Mouse (Mus musculus) forebrain, postnatal 0 days (tissue): ENCODE results near the gene Adm. TPM values are rescaled to one million over a fixed set of nuclear protein-coding genes. Genes with fewer than 3 reads are reported as not detected.

ENCODE experiments used
- ATAC-seq: fragments of 200-750 bp; cut with Nextera tagmentation; 2 replicates; pipeline ENCODE4 v1.8.0; 2017; ENCODE audit warnings: mild to moderate bottlenecking, moderate library complexity
- DNase-seq: peaks from one replicate; pipeline ENCODE4 v3.0.0-alpha.2; 2015
- H3K27ac ChIP-seq: fragments of 300-500 bp; sonication (generic); 2 replicates; pipeline ENCODE4 v1.5.1; 2014; ENCODE audit warnings: low read depth, mild to moderate bottlenecking, antibody characterized with exemption, low read length, moderate library complexity, mixed read lengths
- H3K27me3 ChIP-seq: fragments of 300-500 bp; sonication (generic); 2 replicates; pipeline ENCODE4 v1.6.1; 2014; ENCODE audit warnings: mild to moderate bottlenecking, low read length, mixed read lengths; ENCODE audit not compliant: insufficient read depth
- H3K36me3 ChIP-seq: fragments of 300-500 bp; sonication (generic); 2 replicates; pipeline ENCODE4 v1.6.1; 2014; ENCODE audit warnings: mild to moderate bottlenecking, moderate library complexity; ENCODE audit not compliant: insufficient read depth
- H3K4me1 ChIP-seq: fragments of 300-500 bp; sonication (generic); 2 replicates; pipeline ENCODE4 v1.6.1; 2014; ENCODE audit warnings: antibody characterized with exemption; ENCODE audit not compliant: insufficient read depth
- H3K4me2 ChIP-seq: fragments of 300-500 bp; sonication (generic); 2 replicates; pipeline ENCODE4 v1.6.1; 2014; ENCODE audit warnings: low read depth, mild to moderate bottlenecking, moderate library complexity
- H3K4me3 ChIP-seq: fragments of 300-500 bp; sonication (generic); 2 replicates; pipeline ENCODE4 v1.5.1; 2014; ENCODE audit warnings: low read depth, low read length, mixed read lengths
- H3K9ac ChIP-seq: fragments of 300-500 bp; sonication (generic); 2 replicates; pipeline ENCODE4 v1.6.1; 2014; ENCODE audit warnings: mild to moderate bottlenecking
- H3K9me3 ChIP-seq: fragments of 300-500 bp; sonication (generic); 2 replicates; pipeline ENCODE4 v1.6.1; 2016; ENCODE audit warnings: low read length
- CTCF ChIP-seq: sonication (generic); IDR thresholded peaks from 2 replicates; pipeline ENCODE4 v1.5.1; 2016; ENCODE audit warnings: antibody characterized with exemption, control low read depth, low read depth
- WGBS: fragments of 180-500 bp; shearing (Covaris S2); extraction: QIAGEN DNeasy Blood & Tissue Kit; methylation state at CpG from one replicate; pipeline ENCODE4 v1.1.7; 2014; 5-methylcytosine and 5-hydroxymethylcytosine counted together
- polyA plus RNA-seq: library from polyadenylated mRNA; unstranded; fragments of >200 nt; fragmentation: Nextera tagmentation; extraction: Ambion mirVana; gene quantifications from 2 replicates; pipeline ENCODE4 v1.2.1, GENCODE M21; 2015
- total RNA-seq: library from RNA; depleted of rRNA; stranded (reverse); fragments of >200 nt; gene quantifications from 2 replicates; pipeline ENCODE4 v1.2.3, GENCODE M21; 2014; rRNA removed

Adm gene
- total and polyA plus RNA-seq, 2 experiments from 2014 or later: 2.0 to 2.1 TPM

- no peaks in the 10 kb centered on the region for H3K27me3 ChIP-seq
- H3K27ac ChIP-seq: no peak overlapping the region
- no peak for ATAC-seq
- no peak overlapping the region for H3K9ac ChIP-seq
- H3K4me2 ChIP-seq: no peak overlapping the region
- 21% methylated on average over 4 of the region's 5 CpGs for WGBS
- no peak for DNase-seq
- H3K4me1 ChIP-seq: no peaks in the 10 kb centered on the region
- no peak overlapping the region for H3K4me3 ChIP-seq
- no peaks in the 10 kb centered on the region for H3K36me3 ChIP-seq
- no peak for TF ChIP-seq CTCF
- H3K9me3 ChIP-seq: no peaks in the 10 kb centered on the region
Observed at GRCm38 (mm10) chr7:110666537-110666936, 39.1 kb downstream of the Adm start.

GRCm38 (mm10) chr7:110668247-110668646 lies 40.8 kb downstream of the Adm start:
- Histone ChIP-seq H3K4me2 (no peak overlapping the region), H3K4me3 (no peak overlapping the region), H3K36me3 (no peaks in the 10 kb centered on the region), H3K4me1 (no peaks in the 10 kb centered on the region), H3K9me3 (no peaks in the 10 kb centered on the region), H3K27me3 (no peaks in the 10 kb centered on the region), H3K9ac (no peak overlapping the region), H3K27ac (no peak overlapping the region)
- TF ChIP-seq CTCF: no peak
- DNase-seq (no peak), ATAC-seq (peak; percentile 40)
- 56% methylated on average over 6 of the region's 6 CpGs for WGBS

GRCm38 (mm10) chr7:110668756-110669155 lies 41.3 kb downstream of the Adm start:
- ATAC-seq: no peak; the same call in 1 of the 2 replicates
- Histone ChIP-seq H3K36me3 (no peaks in the 10 kb centered on the region), H3K9ac (no peak overlapping the region), H3K27me3 (no peaks in the 10 kb centered on the region), H3K4me1 (no peaks in the 10 kb centered on the region), H3K27ac (no peak overlapping the region), H3K9me3 (no peaks in the 10 kb centered on the region), H3K4me3 (no peak overlapping the region), H3K4me2 (no peak overlapping the region)
- TF ChIP-seq CTCF: no peak
- DNase-seq: no peak
- 11% methylated on average over 5 of the region's 5 CpGs for WGBS

- no peak for DNase-seq
- Histone ChIP-seq H3K27ac (no peak overlapping the region), H3K9ac (no peak overlapping the region), H3K4me1 (no peaks in the 10 kb centered on the region), H3K36me3 (no peaks in the 10 kb centered on the region), H3K4me3 (no peak overlapping the region), H3K4me2 (no peak overlapping the region), H3K27me3 (no peaks in the 10 kb centered on the region), H3K9me3 (no peaks in the 10 kb centered on the region)
- WGBS: 38% methylated on average over 6 of the region's 6 CpGs
- ATAC-seq: no peak
- TF ChIP-seq CTCF: no peak
Observed at GRCm38 (mm10) chr7:110671121-110671680, 43.7 kb downstream of the Adm start.

Other genes with a start within 250 kb of the Adm start
- gene Sbf2, start 12.7 kb upstream of the Adm start, total RNA-seq: 74.2 and 88.3 TPM in 2 replicates
- gene Sbf2, start 12.7 kb upstream of the Adm start, polyA plus RNA-seq: 25.6 and 43.3 TPM in 2 replicates
- 9.9 and 11.0 TPM in 2 replicates for gene Ampd3, start 140.5 kb downstream of the Adm start, total RNA-seq
- 4.8 and 8.6 TPM in 2 replicates for gene Ampd3, start 140.5 kb downstream of the Adm start, polyA plus RNA-seq
- gene Rnf141, start 216.8 kb downstream of the Adm start, total RNA-seq: 81.8 and 98.9 TPM in 2 replicates
- 38.6 and 44.9 TPM in 2 replicates for gene Rnf141, start 216.8 kb downstream of the Adm start, polyA plus RNA-seq
- 8.4 and 12.3 TPM in 2 replicates for gene Lyve1, start 235.6 kb downstream of the Adm start, total RNA-seq
- gene Lyve1, start 235.6 kb downstream of the Adm start, polyA plus RNA-seq: 5.8 and 6.6 TPM in 2 replicates